Mouse (Mus musculus) mouse trophoblast stem cell (cell line): ENCODE measurements around the gene Sorbs1.

Experiments used
- in situ Hi-C, 2 experiments: fragments of 300-500 bp; cut with MseI, MboI; formaldehyde crosslinking; loops; 2 replicates in 1 of 2; 3 replicates in 1 of 2; pipeline ENCODE4 v1.15.1; 2025

The Sorbs1 gene

GRCm38 (mm10) chr19:40515596-40515995, 2.0 kb upstream of the Sorbs1 start:
- in situ Hi-C loops = no loop called here

- in situ Hi-C loops = no loop called here
These were observed 797 bp upstream of the Sorbs1 start for GRCm38 (mm10) chr19:40514376-40514775.

- in situ Hi-C loops = no loop called here
These were observed 818 bp downstream of the Sorbs1 start for GRCm38 (mm10) chr19:40512500-40513421.

- in situ Hi-C loops = no loop called here
These were observed 1.8 kb downstream of the Sorbs1 start for GRCm38 (mm10) chr19:40511679-40512309.

- in situ Hi-C loops = no loop called here
These were observed 2.5 kb downstream of the Sorbs1 start for GRCm38 (mm10) chr19:40511100-40511439.

GRCm38 (mm10) chr19:40510387-40511099, 3.0 kb downstream of the Sorbs1 start:
- in situ Hi-C loops = no loop called here

- in situ Hi-C loops = no loop called here
These were observed 4.3 kb downstream of the Sorbs1 start for GRCm38 (mm10) chr19:40509274-40509673.

- in situ Hi-C loops = no loop called here
These were observed 4.7 kb downstream of the Sorbs1 start for GRCm38 (mm10) chr19:40508851-40509250.

- in situ Hi-C loops = no loop called here
These were observed 6.6 kb downstream of the Sorbs1 start for GRCm38 (mm10) chr19:40506965-40507364.

- in situ Hi-C loops = no loop called here
These were observed 9.2 kb downstream of the Sorbs1 start for GRCm38 (mm10) chr19:40504336-40504735.

- in situ Hi-C loops = no loop called here
These were observed 13.4 kb downstream of the Sorbs1 start for GRCm38 (mm10) chr19:40499940-40500737.

- in situ Hi-C loops = no loop called here
These were observed 14.4 kb downstream of the Sorbs1 start for GRCm38 (mm10) chr19:40499141-40499540.

- in situ Hi-C loops = no loop called here
These were observed 15.3 kb downstream of the Sorbs1 start for GRCm38 (mm10) chr19:40498162-40498725.

GRCm38 (mm10) chr19:40496509-40497267, 16.9 kb downstream of the Sorbs1 start:
- in situ Hi-C loops = no loop called here

GRCm38 (mm10) chr19:40496071-40496470, 17.5 kb downstream of the Sorbs1 start:
- in situ Hi-C loops = no loop called here

- in situ Hi-C loops = no loop called here
These were observed 20.7 kb downstream of the Sorbs1 start for GRCm38 (mm10) chr19:40492902-40493301.

GRCm38 (mm10) chr19:40491442-40491841, 22.1 kb downstream of the Sorbs1 start:
- in situ Hi-C loops = no loop called here

GRCm38 (mm10) chr19:40490765-40491164, 22.8 kb downstream of the Sorbs1 start:
- in situ Hi-C loops = no loop called here

- in situ Hi-C loops = no loop called here
These were observed 23.9 kb downstream of the Sorbs1 start for GRCm38 (mm10) chr19:40489633-40490032.

GRCm38 (mm10) chr19:40488853-40489454, 24.6 kb downstream of the Sorbs1 start:
- in situ Hi-C loops = no loop called here
